Mouse (Mus musculus) kidney, postnatal 0 days (tissue): ENCODE measurements around the gene Helt. TPM values are rescaled to one million over a fixed set of nuclear protein-coding genes. Genes with fewer than 3 reads are reported as not detected.

Experiments
- ATAC-seq: fragments of 200-750 bp; cut with Nextera tagmentation; replicated peaks from 2 replicates; pipeline ENCODE4 v1.8.0; 2017; ENCODE audit warnings: low read depth, moderate number of reproducible peaks, moderate TSS enrichment, moderate library complexity; ENCODE audit not compliant: low FRiP score
- DNase-seq: peaks from one replicate; pipeline ENCODE4 v3.0.0-alpha.2; 2016; ENCODE audit warnings: low spot score
- H3K27ac ChIP-seq: fragments of 300-500 bp; sonication (generic); 2 replicates; pipeline ENCODE4 v1.5.1; 2014; ENCODE audit warnings: mild to moderate bottlenecking
- H3K27me3 ChIP-seq: fragments of 300-500 bp; sonication (generic); 2 replicates; pipeline ENCODE4 v1.6.1; 2014; ENCODE audit warnings: low read length, mixed read lengths; ENCODE audit not compliant: insufficient read depth
- H3K36me3 ChIP-seq: fragments of 300-500 bp; sonication (generic); 2 replicates; pipeline ENCODE4 v1.6.1; 2014; ENCODE audit warnings: low read length, mixed read lengths; ENCODE audit not compliant: insufficient read depth
- H3K4me1 ChIP-seq: fragments of 300-500 bp; sonication (generic); replicated peaks from 2 replicates; pipeline ENCODE4 v1.6.1; 2014; ENCODE audit warnings: antibody characterized with exemption, low read length, mixed read lengths; ENCODE audit not compliant: insufficient read depth
- H3K4me2 ChIP-seq: fragments of 300-500 bp; sonication (generic); 2 replicates; pipeline ENCODE4 v1.6.1; 2014; ENCODE audit warnings: mild to moderate bottlenecking, low read length, moderate library complexity, mixed read lengths
- H3K4me3 ChIP-seq: fragments of 300-500 bp; sonication (generic); replicated peaks from 2 replicates; pipeline ENCODE4 v1.5.1; 2014; ENCODE audit warnings: low read depth, low read length
- H3K9ac ChIP-seq: fragments of 300-500 bp; sonication (generic); 2 replicates; pipeline ENCODE4 v1.6.1; 2014; ENCODE audit warnings: low read depth, low read length
- H3K9me3 ChIP-seq: fragments of 300-500 bp; sonication (generic); replicated peaks from 2 replicates; pipeline ENCODE4 v1.6.1; 2016; ENCODE audit warnings: low read length, inconsistent platforms, mixed read lengths
- CTCF ChIP-seq: IDR thresholded peaks from 2 replicates; pipeline ENCODE4 v1.5.1; 2016; ENCODE audit warnings: antibody characterized with exemption, low read depth, mild to moderate bottlenecking, moderate library complexity
- WGBS: fragments of 180-500 bp; shearing (Covaris S2); extraction: QIAGEN DNeasy Blood & Tissue Kit; methylation state at CpG from one replicate; pipeline ENCODE4 v1.1.7; 2014; 5-methylcytosine and 5-hydroxymethylcytosine counted together
- polyA plus RNA-seq: library from polyadenylated mRNA; unstranded; fragments of >200 nt; fragmentation: Nextera tagmentation; extraction: Ambion mirVana; gene quantifications from 2 replicates; pipeline ENCODE4 v1.2.1, GENCODE M21; 2015

The Helt gene
- polyA plus RNA-seq, 1 experiment from 2014 or later, result not detected

DNA sequence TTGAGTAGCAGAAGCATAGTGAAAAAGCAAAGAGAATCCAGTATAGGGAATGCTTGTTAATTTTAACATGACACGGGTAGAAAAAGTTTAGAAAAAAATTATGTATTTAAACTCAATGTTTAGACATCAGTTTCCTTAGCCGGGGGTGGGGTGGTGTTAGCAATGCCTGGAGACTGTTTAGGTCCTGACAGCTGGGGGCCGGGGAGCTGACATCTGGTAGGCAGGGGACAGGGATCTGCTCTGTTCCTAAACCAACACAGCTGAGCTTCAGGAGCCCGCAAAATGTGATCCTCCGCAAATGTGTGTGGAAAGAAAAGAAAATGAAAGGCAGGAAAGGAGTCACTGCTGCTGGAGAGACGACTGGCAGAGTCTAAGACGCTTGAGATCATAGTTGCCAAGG lies 51.5 kb downstream of the Helt start:
- H3K27ac ChIP-seq, result no peak overlapping the region

More for the DNA sequence above, 51.5 kb downstream of the Helt start:
- Histone ChIP-seq H3K4me1 (no peaks in the 10 kb centered on the region), H3K36me3 (no peaks in the 10 kb centered on the region), H3K9ac (no peak overlapping the region), H3K4me3 (no peak overlapping the region), H3K9me3 (no peaks in the 10 kb centered on the region), H3K27me3 (no peaks in the 10 kb centered on the region), H3K4me2 (no peak overlapping the region)
- 53% methylated on average over 7 of the region's 7 CpGs for WGBS
- ATAC-seq (no peak), DNase-seq (no peak)
- no peak for TF ChIP-seq CTCF

Other genes starting within 250 kb of the Helt start
- gene Cfap97, start 142.9 kb downstream of the Helt start, polyA plus RNA-seq, result 34.7 and 37.4 TPM in 2 replicates
- 5.4 and 6.3 TPM in 2 replicates for gene Snx25, start 142.5 kb downstream of the Helt start, polyA plus RNA-seq
- 835 and 864 TPM in 2 replicates for gene Slc25a4, start 83.4 kb downstream of the Helt start, polyA plus RNA-seq
- 47.0 and 49.7 TPM in 2 replicates for gene Acsl1, start 176.4 kb upstream of the Helt start, polyA plus RNA-seq